ENCODE assay signal across 8 mouse cellular contexts in genomic region chr10:69005199-69005872, GRCm38 (mm10).
DNase-seq lines count a peak whose midpoint lies in the region; TF ChIP-seq lines count a peak whose summit lies in the region.

No protein-coding gene starts in this region.

- no peaks in the 10 kb centered on the region for H3K9me3 ChIP-seq in MEL (replicated peaks; ENCODE audit: insufficient read depth, low read length)

- no peak for TF ChIP-seq POLR2A in MEL (IDR thresholded peaks at IDR 0.05; ENCODE audit: control insufficient read depth in 1 of 2, insufficient read depth in 1 of 2, low read depth in 1 of 2, low read length in 2 of 2, poor library complexity in 1 of 2)
- TF ChIP-seq POLR2A in small intestine, adult 2 months (IDR thresholded peaks at IDR 0.05; ENCODE audit: low read depth, low read length): no peak

- intact Hi-C loops in gastrocnemius, adult 2 months (cut with DNase I): loop anchor here (2.0 to 10.0 kb wide), 2 partner anchors 103 to 319 kb away; no protein-coding TSS in a partner anchor

- no peak for TF ChIP-seq EP300 in MEL (IDR thresholded peaks at IDR 0.05; ENCODE audit: low read depth in 1 of 2, low read length in 2 of 2)

- no peaks in the 10 kb centered on the region for H3K79me2 ChIP-seq in MEL (ENCODE audit: control insufficient read depth, insufficient read depth, low read length, poor library complexity)

- no peak overlapping the region for H3K9ac ChIP-seq in MEL (ENCODE audit: control insufficient read depth, low read depth, low read length, poor library complexity, severe bottlenecking)

- TF ChIP-seq RAD21 in MEL (IDR thresholded peaks at IDR 0.05; ENCODE audit: low read depth, low read length): peak; percentile 16

- H3K4me1 ChIP-seq in MEL (ENCODE audit: control insufficient read depth in 1 of 2, insufficient read depth in 2 of 2, low read length in 2 of 2): no peaks in the 10 kb centered on the region
- no peaks in the 10 kb centered on the region for H3K4me1 ChIP-seq in small intestine, adult 2 months (ENCODE audit: control insufficient read depth, insufficient read depth, insufficient read length, low read length)

- no peaks in the 10 kb centered on the region for H3K36me3 ChIP-seq in MEL (ENCODE audit: control insufficient read depth in 1 of 2, insufficient read depth in 2 of 2, low read length in 2 of 2)
- no peaks in the 10 kb centered on the region for H3K36me3 ChIP-seq in small intestine, adult 2 months (ENCODE audit: control insufficient read depth, insufficient read depth, low read length)

- no peak overlapping the region for H3K27ac ChIP-seq in MEL (ENCODE audit: control insufficient read depth, low read depth, low read length)
- no peak overlapping the region for H3K27ac ChIP-seq in gastrocnemius, adult 2 months
- no peak overlapping the region for H3K27ac ChIP-seq in small intestine, adult 2 months (ENCODE audit: insufficient read depth, low read depth, low read length)

- DNase-seq in A20 (ENCODE audit: low read depth, low spot score) (peak; percentile 40), MEL (ENCODE audit: low read depth, low spot score) (peak; percentile 21)
- peak; percentile 4 for DNase-seq in cerebellum, adult 9-11 months
- peak; percentile 79 for DNase-seq in gastrocnemius, adult 2 months
- peak; percentile 63 to 90 for DNase-seq in layer of hippocampus, adult 8-10 months (ENCODE audit: low spot score in 2 of 2)
- peak; percentile 67 for DNase-seq in lung, postnatal 25 days (ENCODE audit: low spot score)
- DNase-seq in yolk sac, embryonic 10.5 days (ENCODE audit: low spot score): peak; percentile 12

- no peak overlapping the region for H3K4me3 ChIP-seq in MEL (ENCODE audit: control insufficient read depth in 1 of 2, insufficient read depth in 1 of 2, low read depth in 2 of 2, low read length in 2 of 2)
- H3K4me3 ChIP-seq in gastrocnemius, adult 2 months: no peak overlapping the region
- no peak overlapping the region for H3K4me3 ChIP-seq in small intestine, adult 2 months (ENCODE audit: low read depth, low read length)

- no peaks in the 10 kb centered on the region for H3K27me3 ChIP-seq in MEL (ENCODE audit: control insufficient read depth in 1 of 2, insufficient read depth in 2 of 2, low read length in 2 of 2)
- H3K27me3 ChIP-seq in small intestine, adult 2 months (ENCODE audit: control insufficient read depth, insufficient read depth, low read length): no peaks in the 10 kb centered on the region

- TF ChIP-seq CTCF in MEL (IDR thresholded peaks at IDR 0.05 in 2 of 3, conservative IDR thresholded peaks at IDR 0.05 in 1 of 3; ENCODE audit: control insufficient read depth in 1 of 3, insufficient read depth in 1 of 3, low read depth in 2 of 3, low read length in 3 of 3, poor library complexity in 1 of 3, severe bottlenecking in 1 of 3): peak; percentile 45 to 71 (median 57)
- TF ChIP-seq CTCF in gastrocnemius, adult 2 months (IDR thresholded peaks at IDR 0.05): peak; percentile 90
- peak; percentile 75; the same call in 1 of the 2 replicates for TF ChIP-seq CTCF in small intestine, adult 2 months (IDR thresholded peaks at IDR 0.05; ENCODE audit: extremely low read depth, insufficient read length, insufficient replicate concordance, low read depth, low read length)

- 43% methylated on average over 9 of the region's 9 CpGs for WGBS in small intestine, adult 2 months

TF ChIP-seq in MEL, 35 proteins besides CTCF, POLR2A, EP300 and RAD21:
- TF ChIP-seq MYB (IDR thresholded peaks at IDR 0.05; ENCODE audit: low read depth, low read length) (no peak), POLR2AphosphoS5 (IDR thresholded peaks at IDR 0.05; ENCODE audit: borderline replicate concordance, low read depth, low read length) (no peak), ZMIZ1 (IDR thresholded peaks at IDR 0.05; ENCODE audit: low read depth, low read length) (no peak), USF2 (IDR thresholded peaks at IDR 0.05; ENCODE audit: borderline replicate concordance in 1 of 2, insufficient read depth in 1 of 2, low read depth in 1 of 2, low read length in 2 of 2) (no peak), MAFK (IDR thresholded peaks at IDR 0.05; ENCODE audit: borderline replicate concordance, low read depth, low read length) (no peak), ELF1 (IDR thresholded peaks at IDR 0.05; ENCODE audit: low read depth, low read length) (no peak), KAT2A (conservative IDR thresholded peaks at IDR 0.05; ENCODE audit: low read depth, low read length) (no peak), HCFC1 (IDR thresholded peaks at IDR 0.05; ENCODE audit: low read depth, low read length) (no peak), TBP (IDR thresholded peaks at IDR 0.05; ENCODE audit: low read depth, low read length) (no peak), CHD2 (IDR thresholded peaks at IDR 0.05; ENCODE audit: low read length) (no peak), CHD1 (IDR thresholded peaks at IDR 0.05; ENCODE audit: low read depth, low read length) (no peak), MEF2A (IDR thresholded peaks at IDR 0.05; ENCODE audit: extremely low read depth, insufficient replicate concordance, low read depth, low read length, poor library complexity, severe bottlenecking) (no peak), SMC3 (IDR thresholded peaks at IDR 0.05; ENCODE audit: low read depth, low read length) (no peak), ZC3H11A (IDR thresholded peaks at IDR 0.05; ENCODE audit: low read depth, low read length) (no peak), ZKSCAN1 (IDR thresholded peaks at IDR 0.05; ENCODE audit: low read depth, low read length) (no peak), JUND (IDR thresholded peaks at IDR 0.05; ENCODE audit: low read depth, low read length) (no peak), ETS1 (IDR thresholded peaks at IDR 0.05; ENCODE audit: low read depth, low read length) (no peak), TAL1 (IDR thresholded peaks at IDR 0.05; ENCODE audit: low read length) (no peak), MYC (IDR thresholded peaks at IDR 0.05; ENCODE audit: low read depth, low read length) (no peak), MAX (IDR thresholded peaks at IDR 0.05; ENCODE audit: low read length) (no peak)
TF ChIP-seq in MEL: peak in this region for 0.

Comparison
In these comparisons a context has a peak if more than half of its experiments do, and no peak if none do; other contexts are left out.
1. DNase-seq: peak in every context shown above with its lines; median percentile 79 in gastrocnemius, adult 2 months; 76 in layer of hippocampus, adult 8-10 months; 67 in lung, postnatal 25 days; 40 in A20; 21 in MEL; 12 in yolk sac, embryonic 10.5 days; 4 in cerebellum, adult 9-11 months.